Comparison of ENCODE assay signal across 26 mouse cellular contexts in genomic region chr11:117761801-117762200, GRCm38 (mm10). TPM values are rescaled to one million over a fixed set of nuclear protein-coding genes. Genes with fewer than 3 reads are reported as not detected.
DNase-seq lines count a peak whose midpoint lies in the region; ATAC-seq and TF ChIP-seq lines count a peak whose summit lies in the region.
"Had no signal": no experiment of that assay in that cellular context is flagged by ENCODE, and none has a peak within 500 bp of the region (broad histone marks: within the 10 kb centered on the region; RNA-seq: fewer than 3 reads in every experiment).

No protein-coding gene starts in this region.

- H3K9ac ChIP-seq in lung, postnatal 0 days (replicated peaks; ENCODE audit: low read depth) = no peak overlapping the region

- no peak for TF ChIP-seq POLR2A in lung, adult 2 months (IDR thresholded peaks at IDR 0.05; ENCODE audit: borderline replicate concordance, extremely low read depth, low read depth, low read length)

- 64% methylated on average over 13 of the region's 13 CpGs for WGBS in lung, postnatal 0 days
- 71% methylated on average over 13 of the region's 13 CpGs for WGBS in lung, adult 2 months

- no peak for TF ChIP-seq CTCF in lung, postnatal 0 days (IDR thresholded peaks at IDR 0.05)
- TF ChIP-seq CTCF in lung, adult 2 months (IDR thresholded peaks at IDR 0.05; ENCODE audit: insufficient read depth, low read length) = no peak
- TF ChIP-seq CTCF in E14TG2a.4 (conservative IDR thresholded peaks at IDR 0.05; ENCODE audit: low read length) = no peak

- no peaks in the 10 kb centered on the region for H3K27me3 ChIP-seq in lung, postnatal 0 days (replicated peaks; ENCODE audit: insufficient read depth, low read length)
- no peaks in the 10 kb centered on the region for H3K27me3 ChIP-seq in E14TG2a.4 (ENCODE audit: insufficient read depth, low read length)
- H3K27me3 ChIP-seq: CH12.LX, Patski had no signal

- no peak overlapping the region for H3K27ac ChIP-seq in lung, postnatal 0 days (ENCODE audit: low read length)

- H3K4me3 ChIP-seq in lung, postnatal 0 days (ENCODE audit: low read depth, low read length) = no peak overlapping the region
- H3K4me3 ChIP-seq in lung, adult 2 months (replicated peaks; ENCODE audit: extremely low read depth, low read depth, low read length) = no peak overlapping the region
- 0 out of 2 replicates have a peak overlapping the region, but pooled peaks have one; percentile 64 for H3K4me3 ChIP-seq in E14TG2a.4 (replicated peaks; ENCODE audit: low read length)

- no peaks in the 10 kb centered on the region for H3K4me1 ChIP-seq in lung, postnatal 0 days (ENCODE audit: insufficient read depth, low read depth, low read length)
- H3K4me1 ChIP-seq in lung, adult 2 months (ENCODE audit: control insufficient read depth, insufficient read depth, low read length) = no peaks in the 10 kb centered on the region
- peaks cover 62% of the 10 kb centered on the region for H3K4me1 ChIP-seq in E14TG2a.4 (replicated peaks; ENCODE audit: low read depth, low read length)

- H3K4me2 ChIP-seq in lung, postnatal 0 days (replicated peaks; ENCODE audit: low read depth, low read length) = no peak overlapping the region

- peak; percentile 20; the same call in 1 of the 2 replicates for ATAC-seq in lung, postnatal 0 days
- ATAC-seq in megakaryocyte-erythroid progenitor cell, adult 5-6 weeks (replicated peaks; ENCODE audit: low FRiP score, low TSS enrichment, poor library complexity, severe bottlenecking) = no peak
- ATAC-seq: activated CD4-positive, CD25-positive, alpha-beta regulatory T cell, adult 4 months; CD4-positive, CD25-positive, alpha-beta regulatory T cell, adult 4 months; Patski had no signal

- TF ChIP-seq EP300 in lung, postnatal 0 days (IDR thresholded peaks at IDR 0.05) = no peak

- peak; percentile 57 for DNase-seq in lung, postnatal 0 days (ENCODE audit: low spot score)
- no peak for DNase-seq in lung, adult 2 months
- DNase-seq in A20 (ENCODE audit: low read depth, low spot score) = peak; percentile 71
- DNase-seq in frontal cortex, postnatal 14 days (ENCODE audit: low spot score in 2 of 2) = no peak
- DNase-seq: adrenal gland, adult 2 months; adrenal gland, adult 8-10 months; adrenal gland, postnatal 10 days; adrenal gland, postnatal 14 days; adrenal gland, postnatal 25 days; adrenal gland, postnatal 36 days; B cell, adult 2 months; cerebellum, adult 11 months; cerebellum, adult 11-12 months; cerebellum, adult 18-20 months; cerebellum, adult 2 months; cerebellum, adult 8-10 months had no signal

- no peaks in the 10 kb centered on the region for H3K9me3 ChIP-seq in lung, postnatal 0 days (ENCODE audit: low read length)
- no peaks in the 10 kb centered on the region for H3K9me3 ChIP-seq in E14TG2a.4 (ENCODE audit: low read length)
- H3K9me3 ChIP-seq: G1E had no signal

- peaks cover 41% of the 10 kb centered on the region for H3K36me3 ChIP-seq in lung, postnatal 0 days (ENCODE audit: insufficient read depth, low read length)
- peaks cover 84% of the 10 kb centered on the region for H3K36me3 ChIP-seq in E14TG2a.4 (ENCODE audit: insufficient read depth, low read length)

RNA-seq across cellular contexts. Expression of gene Tmc8, which starts 20.1 kb away (rescaled TPM):
- 5.5 and 6.5 TPM in 2 replicates for polyA plus RNA-seq in lung, postnatal 0 days (2015; fragmentation: Nextera tagmentation; extraction: Ambion mirVana)
- polyA plus RNA-seq in lung, adult 2 months (2012; rRNA removed) = 12.0 and 12.8 TPM in 2 replicates
- 16.2 and 38.2 TPM in 2 replicates for total RNA-seq in megakaryocyte-erythroid progenitor cell, adult 5-6 weeks (2014; fragmentation: Nextera tagmentation)
- 7.3 and 11.3 TPM in 2 replicates for total RNA-seq in megakaryocyte-erythroid progenitor cell, adult 5-6 weeks (2017)

RNA-seq across cellular contexts. Expression of gene Tmc6, which starts 20.2 kb away (rescaled TPM):
- 26.2 and 34.8 TPM in 2 replicates for polyA plus RNA-seq in lung, postnatal 0 days (2015; fragmentation: Nextera tagmentation; extraction: Ambion mirVana)
- polyA plus RNA-seq in lung, adult 2 months (2012; rRNA removed) = 55.7 and 56.0 TPM in 2 replicates
- total RNA-seq in megakaryocyte-erythroid progenitor cell, adult 5-6 weeks (2014; fragmentation: Nextera tagmentation) = 101 and 172 TPM in 2 replicates
- total RNA-seq in megakaryocyte-erythroid progenitor cell, adult 5-6 weeks (2017) = 13.6 and 39.7 TPM in 2 replicates

RNA-seq across cellular contexts. Expression of gene 6030468B19Rik, which starts 35.7 kb away (rescaled TPM):
- polyA plus RNA-seq in lung, postnatal 0 days (2015; fragmentation: Nextera tagmentation; extraction: Ambion mirVana) = not detected in 2 replicates
- 0.18 and 0.33 TPM in 2 replicates for polyA plus RNA-seq in lung, adult 2 months (2012; rRNA removed)
- total RNA-seq in megakaryocyte-erythroid progenitor cell, adult 5-6 weeks (2014; fragmentation: Nextera tagmentation) = 5.8 and 6.8 TPM in 2 replicates
- total RNA-seq in megakaryocyte-erythroid progenitor cell, adult 5-6 weeks (2017) = 1.8 and 4.2 TPM in 2 replicates
- total RNA-seq: adrenal gland, adult 18-20 months; adrenal gland, adult 2 months; adrenal gland, adult 8-10 months; adrenal gland, postnatal 25 days; adrenal gland, postnatal 36 days; ES-E14 had no signal
- polyA plus RNA-seq: adrenal gland, adult 2 months; C2C12; cerebellum, adult 2 months; Patski had no signal

RNA-seq across cellular contexts. Expression of gene Gm20708, which starts 47.7 kb away (rescaled TPM):
- 0.27 TPM in 1 of 2 replicates, not detected in the other for polyA plus RNA-seq in lung, postnatal 0 days (2015; fragmentation: Nextera tagmentation; extraction: Ambion mirVana)
- polyA plus RNA-seq in lung, adult 2 months (2012; rRNA removed) = 0.06 TPM in 1 of 2 replicates, not detected in the other
- 0.45 and 7.0 TPM in 2 replicates for total RNA-seq in megakaryocyte-erythroid progenitor cell, adult 5-6 weeks (2014; fragmentation: Nextera tagmentation)
- 3.5 TPM in 1 of 2 replicates, not detected in the other for total RNA-seq in megakaryocyte-erythroid progenitor cell, adult 5-6 weeks (2017)

RNA-seq across cellular contexts. Expression of gene Syngr2, which starts 47.7 kb away (rescaled TPM):
- 96.0 and 108 TPM in 2 replicates for polyA plus RNA-seq in lung, postnatal 0 days (2015; fragmentation: Nextera tagmentation; extraction: Ambion mirVana)
- polyA plus RNA-seq in lung, adult 2 months (2012; rRNA removed) = 180 and 191 TPM in 2 replicates
- 166 and 173 TPM in 2 replicates for total RNA-seq in megakaryocyte-erythroid progenitor cell, adult 5-6 weeks (2014; fragmentation: Nextera tagmentation)
- total RNA-seq in megakaryocyte-erythroid progenitor cell, adult 5-6 weeks (2017) = 83.2 and 116 TPM in 2 replicates

Comparison
In these comparisons a context has a peak if more than half of its experiments do, and no peak if none do; other contexts are left out.
1. DNase-seq: peak in lung, postnatal 0 days (single experiment) and A20 (single experiment); none in lung, adult 2 months (single experiment) and frontal cortex, postnatal 14 days (0 of 2).